28 mouse cellular contexts compared by ENCODE assay signal in genomic region chr7:25582301-25582810, GRCm38 (mm10). TPM values are rescaled to one million over a fixed set of nuclear protein-coding genes. Genes with fewer than 3 reads are reported as not detected.
DNase-seq lines count a peak whose midpoint lies in the region; ATAC-seq and TF ChIP-seq lines count a peak whose summit lies in the region.
"Had no signal": no experiment of that assay in that cellular context is flagged by ENCODE, and none has a peak within 500 bp of the region (broad histone marks: within the 10 kb centered on the region; RNA-seq: fewer than 3 reads in every experiment).

No protein-coding gene starts in this region.

- no peak overlapping the region for H3ac ChIP-seq in myocyte (ENCODE audit: control insufficient read depth, insufficient read length)

- H3K4me3 ChIP-seq in limb, embryonic 11.5 days (ENCODE audit: low read depth, low read length): no peak overlapping the region
- H3K4me3 ChIP-seq in limb, embryonic 10.5 days: no peak overlapping the region
- H3K4me3 ChIP-seq in myocyte: no peak overlapping the region
- H3K4me3 ChIP-seq: embryonic facial prominence, embryonic 10.5 days; embryonic facial prominence, embryonic 12.5 days; forebrain, embryonic 13.5 days; forebrain, embryonic 15.5 days had no signal

- H3K36me3 ChIP-seq in limb, embryonic 11.5 days (ENCODE audit: control insufficient read depth, insufficient read depth, low read length): no peaks in the 10 kb centered on the region
- no peaks in the 10 kb centered on the region for H3K36me3 ChIP-seq in limb, embryonic 10.5 days
- H3K36me3 ChIP-seq in myocyte (ENCODE audit: control insufficient read depth, insufficient read depth): no peaks in the 10 kb centered on the region
- H3K36me3 ChIP-seq: embryonic facial prominence, embryonic 10.5 days; embryonic facial prominence, embryonic 12.5 days; forebrain, embryonic 15.5 days; G1E had no signal

- ATAC-seq in limb, embryonic 11.5 days (ENCODE audit: insufficient number of reproducible peaks, low FRiP score, low TSS enrichment, low read depth): no peak
- ATAC-seq: activated CD4-positive, CD25-positive, alpha-beta regulatory T cell, adult 4 months; forebrain, embryonic 13.5 days; forebrain, embryonic 15.5 days; forebrain, postnatal 0 days; Patski had no signal

- H3K4me2 ChIP-seq in limb, embryonic 11.5 days (ENCODE audit: low read depth, severe bottlenecking): no peak overlapping the region
- H3K4me2 ChIP-seq in myocyte (ENCODE audit: low read depth): no peak overlapping the region
- H3K4me2 ChIP-seq: embryonic facial prominence, embryonic 12.5 days; forebrain, embryonic 13.5 days; forebrain, embryonic 15.5 days had no signal

- H3K27me3 ChIP-seq in limb, embryonic 11.5 days (ENCODE audit: control insufficient read depth, insufficient read depth, low read length): no peaks in the 10 kb centered on the region
- H3K27me3 ChIP-seq in limb, embryonic 10.5 days (ENCODE audit: low read depth, poor library complexity, severe bottlenecking): no peaks in the 10 kb centered on the region
- H3K27me3 ChIP-seq in myocyte (ENCODE audit: control insufficient read depth, insufficient read depth, insufficient read length): peaks cover 21% of the 10 kb centered on the region
- H3K27me3 ChIP-seq: embryonic facial prominence, embryonic 12.5 days; forebrain, embryonic 13.5 days; forebrain, embryonic 15.5 days had no signal

- intact Hi-C loops in heart, postnatal 14 days (cut with DNase I): no loop called here

- H3K9ac ChIP-seq in limb, embryonic 11.5 days (ENCODE audit: low read length): no peak overlapping the region
- H3K9ac ChIP-seq: embryonic facial prominence, embryonic 12.5 days; forebrain, embryonic 13.5 days; forebrain, embryonic 15.5 days; forebrain, postnatal 0 days had no signal

- DNase-seq in limb, embryonic 11.5 days (ENCODE audit: low spot score): peak; percentile 17
- DNase-seq in limb, embryonic 10.5 days (ENCODE audit: low spot score): no peak
- peak; percentile 54 for DNase-seq in R1 (ENCODE audit: low read depth, low spot score)
- DNase-seq in right cerebral cortex, adult 18-20 months: no peak
- no peak for DNase-seq in urinary bladder, postnatal 36 days (ENCODE audit: low spot score in 2 of 2)
- DNase-seq in heart, postnatal 14 days: no peak
- DNase-seq: adrenal gland, adult 8-10 months; adrenal gland, postnatal 14 days; adrenal gland, postnatal 36 days; cerebellum, adult 11-12 months; cerebellum, adult 2 months; cerebellum, adult 9-10 months; cerebellum, postnatal 10 days; cerebellum, postnatal 25 days; forebrain, postnatal 0 days had no signal

- no peaks in the 10 kb centered on the region for H3K79me2 ChIP-seq in myocyte (ENCODE audit: control insufficient read depth, insufficient read depth)

- no peaks in the 10 kb centered on the region for H3K4me1 ChIP-seq in limb, embryonic 11.5 days (ENCODE audit: control insufficient read depth, insufficient read depth, low read length)
- no peaks in the 10 kb centered on the region for H3K4me1 ChIP-seq in limb, embryonic 10.5 days
- H3K4me1 ChIP-seq: embryonic facial prominence, embryonic 10.5 days; embryonic facial prominence, embryonic 12.5 days; forebrain, embryonic 13.5 days; forebrain, embryonic 15.5 days had no signal

- no peak for TF ChIP-seq POLR2A in myocyte (IDR thresholded peaks at IDR 0.05; ENCODE audit: insufficient read length, low read depth)

- no peaks in the 10 kb centered on the region for H3K9me3 ChIP-seq in limb, embryonic 11.5 days (ENCODE audit: control insufficient read depth, low read length)
- no peaks in the 10 kb centered on the region for H3K9me3 ChIP-seq in limb, embryonic 10.5 days (replicated peaks)
- H3K9me3 ChIP-seq: embryonic facial prominence, embryonic 12.5 days; forebrain, embryonic 13.5 days; forebrain, embryonic 15.5 days; G1E had no signal

- no peak overlapping the region for H3K27ac ChIP-seq in limb, embryonic 11.5 days (replicated peaks; ENCODE audit: low read depth, low read length)
- no peak overlapping the region for H3K27ac ChIP-seq in limb, embryonic 10.5 days
- H3K27ac ChIP-seq: embryonic facial prominence, embryonic 10.5 days; embryonic facial prominence, embryonic 12.5 days; forebrain, embryonic 13.5 days; forebrain, embryonic 15.5 days had no signal

- WGBS in limb, embryonic 11.5 days: 86% methylated on average over 15 of the region's 15 CpGs
- 88% methylated on average over 15 of the region's 15 CpGs for WGBS in limb, embryonic 10.5 days

TF ChIP-seq in myocyte, 11 proteins besides CTCF, POLR2A, EP300 and RAD21:
- peak; percentile 54 for TF ChIP-seq REST (IDR thresholded peaks at IDR 0.05; ENCODE audit: insufficient read depth, insufficient read length)
- TF ChIP-seq MYOD1 (IDR thresholded peaks at IDR 0.05; ENCODE audit: control insufficient read depth in 1 of 3, insufficient read length in 2 of 3, low read depth in 2 of 3): no peak
- TF ChIP-seq MYOG (IDR thresholded peaks at IDR 0.05; ENCODE audit: control insufficient read depth in 1 of 3, insufficient read depth in 1 of 3, insufficient read length in 2 of 3, low read depth in 2 of 3): no peak

RNA-seq across cellular contexts. Expression of gene Erich4, which starts 33.3 kb away (rescaled TPM):
- polyA plus RNA-seq in limb, embryonic 11.5 days (2014; fragmentation: Nextera tagmentation; extraction: Ambion mirVana): not detected in 2 replicates
- polyA plus RNA-seq in limb, embryonic 10.5 days (2016; fragmentation: Nextera tagmentation; extraction: Ambion mirVana): not detected in 2 replicates
- polyA plus RNA-seq in myocyte (2012; fragmentation: generic; extraction: Trizol): not detected
- under 1 TPM in 1 of 2 experiments, not detected in 1; 0.53 TPM for total RNA-seq in heart, postnatal 14 days (2021)
- total RNA-seq: adrenal gland, adult 18-20 months; adrenal gland, adult 8-10 months; adrenal gland, postnatal 14 days; adrenal gland, postnatal 36 days; forebrain, postnatal 0 days; G1E had no signal
- polyA plus RNA-seq: activated CD4-positive, CD25-positive, alpha-beta regulatory T cell, adult 4 months; C2C12; cortical plate, adult 2 months; embryonic facial prominence, embryonic 10.5 days; embryonic facial prominence, embryonic 12.5 days; embryonic facial prominence, embryonic 14.5 days; forebrain, embryonic 11.5 days; forebrain, embryonic 13.5 days; forebrain, embryonic 15.5 days; forebrain, postnatal 0 days; G1E; Patski had no signal

RNA-seq across cellular contexts. Expression of gene Dmac2, which starts 36.9 kb away (rescaled TPM):
- polyA plus RNA-seq in limb, embryonic 11.5 days (2014; fragmentation: Nextera tagmentation; extraction: Ambion mirVana): 35.8 and 36.9 TPM in 2 replicates
- 34.1 and 35.2 TPM in 2 replicates for polyA plus RNA-seq in limb, embryonic 10.5 days (2016; fragmentation: Nextera tagmentation; extraction: Ambion mirVana)
- polyA plus RNA-seq in myocyte (2012; fragmentation: generic; extraction: Trizol): 13.0 TPM
- total RNA-seq in heart, postnatal 14 days (2021): 10 to 100 TPM; 55.5 to 60.6 TPM

RNA-seq across cellular contexts. Expression of gene Ceacam2, which starts 42.7 kb away (rescaled TPM):
- 0.11 TPM in 1 of 2 replicates, not detected in the other for polyA plus RNA-seq in limb, embryonic 11.5 days (2014; fragmentation: Nextera tagmentation; extraction: Ambion mirVana)
- 0.08 TPM in 1 of 2 replicates, not detected in the other for polyA plus RNA-seq in limb, embryonic 10.5 days (2016; fragmentation: Nextera tagmentation; extraction: Ambion mirVana)
- polyA plus RNA-seq in myocyte (2012; fragmentation: generic; extraction: Trizol): not detected
- total RNA-seq in heart, postnatal 14 days (2021): 1 to 10 TPM; 1.9 to 2.0 TPM
- total RNA-seq: forebrain, postnatal 0 days had no signal
- polyA plus RNA-seq: activated CD4-positive, CD25-positive, alpha-beta regulatory T cell, adult 4 months; C2C12; embryonic facial prominence, embryonic 10.5 days; embryonic facial prominence, embryonic 12.5 days; forebrain, embryonic 11.5 days; forebrain, postnatal 0 days; G1E had no signal

RNA-seq across cellular contexts. Expression of gene B3gnt8, which starts 44.1 kb away (rescaled TPM):
- polyA plus RNA-seq in limb, embryonic 11.5 days (2014; fragmentation: Nextera tagmentation; extraction: Ambion mirVana): 0.87 and 1.2 TPM in 2 replicates
- 1.4 and 1.9 TPM in 2 replicates for polyA plus RNA-seq in limb, embryonic 10.5 days (2016; fragmentation: Nextera tagmentation; extraction: Ambion mirVana)
- polyA plus RNA-seq in myocyte (2012; fragmentation: generic; extraction: Trizol): 3.1 TPM
- 1 to 10 TPM; 4.9 to 5.8 TPM for total RNA-seq in heart, postnatal 14 days (2021)

Comparison
In these comparisons a context has a peak if more than half of its experiments do, and no peak if none do; other contexts are left out.
1. DNase-seq: peak in limb, embryonic 11.5 days (single experiment) and R1 (single experiment); none in limb, embryonic 10.5 days (single experiment), right cerebral cortex, adult 18-20 months (single experiment), urinary bladder, postnatal 36 days (0 of 2) and heart, postnatal 14 days (0 of 2).